In the genomic region with DNA sequence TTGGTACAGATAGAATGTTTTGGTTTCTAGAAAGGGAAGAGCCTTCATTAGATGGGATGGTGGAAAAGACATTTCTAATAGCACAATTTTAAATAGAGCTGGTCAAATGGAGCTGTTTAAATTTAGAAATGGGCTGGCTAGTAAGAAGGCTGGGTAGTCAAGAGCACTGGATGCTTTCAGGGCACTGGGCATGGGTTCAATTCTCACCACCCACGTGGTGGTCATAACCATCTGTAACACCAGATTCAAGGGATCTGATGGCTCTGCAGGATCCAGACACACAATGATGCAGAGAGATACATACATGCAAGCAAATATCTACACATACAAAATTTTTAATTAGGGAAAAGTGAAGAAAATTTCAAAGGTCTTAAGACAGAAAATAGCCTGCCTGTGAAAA, we compare ENCODE assay signal across 22 mouse cellular contexts.
A peak's percentile ranks its signal among the peaks of the same experiment; 100 is the strongest.
DNase-seq lines count a peak whose midpoint lies in the region; ATAC-seq lines count a peak whose summit lies in the region.
"Had no signal": no experiment of that assay in that cellular context is flagged by ENCODE, and none has a peak within 500 bp of the region (broad histone marks: within the 10 kb centered on the region; RNA-seq: fewer than 3 reads in every experiment).

No protein-coding gene starts in this region.

- no peak for DNase-seq in cerebellum, postnatal 4 days (ENCODE audit: low spot score in 2 of 2)
- DNase-seq in right cerebral cortex, adult 18-20 months: peak; percentile 14
- DNase-seq in right cerebral cortex, postnatal 14 days: no peak
- peak; percentile 51 to 55 for DNase-seq in cerebellum, postnatal 10 days
- no peak for DNase-seq in heart, adult 8-10 months (ENCODE audit: low spot score)
- no peak for DNase-seq in c-Kit-positive CD71-positive TER-119-positive erythroid progenitor cells, embryonic 14.5 days (ENCODE audit: low spot score)
- DNase-seq: adrenal gland, adult 2 months; gastrocnemius, postnatal 36 days; heart, adult 18-20 months; heart, postnatal 4 days; kidney, adult 9 months; kidney, postnatal 10 days; liver, embryonic 13.5 days; lung, adult 18-20 months; lung, postnatal 4 days had no signal

- ATAC-seq in cerebellum, adult (ENCODE audit: insufficient number of reproducible peaks, low FRiP score, low TSS enrichment): peak; percentile 89
- no peak for ATAC-seq in megakaryocyte, adult 5-6 weeks (ENCODE audit: poor library complexity, severe bottlenecking)
- ATAC-seq: activated CD4-positive, CD25-positive, alpha-beta regulatory T cell, adult 4 months; forebrain, embryonic 13.5 days; intestine, postnatal 0 days; lung, postnatal 0 days; midbrain, embryonic 13.5 days had no signal

Comparison
In these comparisons a context has a peak if more than half of its experiments do, and no peak if none do; other contexts are left out.
1. DNase-seq: peak in right cerebral cortex, adult 18-20 months (single experiment) and cerebellum, postnatal 10 days (2 of 2); none in cerebellum, postnatal 4 days (0 of 2), right cerebral cortex, postnatal 14 days (single experiment), heart, adult 8-10 months (single experiment) and c-Kit-positive CD71-positive TER-119-positive erythroid progenitor cells, embryonic 14.5 days (single experiment).